Mouse (Mus musculus) limb, embryonic 11.5 days (tissue): ENCODE data around the gene Enkur. TPM values are rescaled to one million over a fixed set of nuclear protein-coding genes. Genes with fewer than 3 reads are reported as not detected.
A peak's percentile ranks its signal among the peaks of the same experiment; 100 is the strongest.

ENCODE experiments used
- ATAC-seq: fragments of 200-750 bp; cut with Nextera tagmentation; 2 replicates; pipeline ENCODE4 v1.8.0; 2017; ENCODE audit warnings: low read depth; ENCODE audit not compliant: insufficient number of reproducible peaks, low FRiP score, low TSS enrichment
- DNase-seq: peaks from one replicate; pipeline ENCODE4 v3.0.0-alpha.2; 2015; ENCODE audit warnings: low spot score
- H3K27ac ChIP-seq: fragments of 300-500 bp; sonication (generic); replicated peaks from 2 replicates; pipeline ENCODE4 v1.5.1; 2014; ENCODE audit warnings: low read depth, mild to moderate bottlenecking, low read length
- H3K27me3 ChIP-seq: fragments of 300-500 bp; sonication (generic); 2 replicates; pipeline ENCODE4 v1.6.1; 2014; ENCODE audit warnings: mild to moderate bottlenecking, low read length, mixed read lengths; ENCODE audit not compliant: control insufficient read depth, insufficient read depth
- H3K36me3 ChIP-seq: fragments of 300-500 bp; sonication (generic); 2 replicates; pipeline ENCODE4 v1.6.1; 2014; ENCODE audit warnings: mild to moderate bottlenecking, low read length, moderate library complexity, mixed read lengths; ENCODE audit not compliant: control insufficient read depth, insufficient read depth
- H3K4me1 ChIP-seq: fragments of 300-500 bp; sonication (generic); 2 replicates; pipeline ENCODE4 v1.6.1; 2014; ENCODE audit warnings: low read length, mixed read lengths; ENCODE audit not compliant: control insufficient read depth, insufficient read depth
- H3K4me2 ChIP-seq: fragments of 300-500 bp; sonication (generic); 2 replicates; pipeline ENCODE4 v1.6.1; 2014; ENCODE audit warnings: low read depth, mild to moderate bottlenecking, moderate library complexity; ENCODE audit not compliant: severe bottlenecking
- H3K4me3 ChIP-seq: fragments of 300-500 bp; sonication (generic); 2 replicates; pipeline ENCODE4 v1.5.1; 2014; ENCODE audit warnings: low read depth, low read length
- H3K9ac ChIP-seq: fragments of 300-500 bp; sonication (generic); 2 replicates; pipeline ENCODE4 v1.6.1; 2014; ENCODE audit warnings: mild to moderate bottlenecking, low read length
- H3K9me3 ChIP-seq: fragments of 300-500 bp; sonication (generic); 2 replicates; pipeline ENCODE4 v1.6.1; 2016; ENCODE audit warnings: low read length; ENCODE audit not compliant: control insufficient read depth
- WGBS: fragments of 180-500 bp; shearing (Covaris S2); extraction: QIAGEN DNeasy Blood & Tissue Kit; methylation state at CpG from one replicate; pipeline ENCODE4 v1.1.7; 2014; 5-methylcytosine and 5-hydroxymethylcytosine counted together
- polyA plus RNA-seq: library from polyadenylated mRNA; unstranded; fragments of >200 nt; fragmentation: Nextera tagmentation; extraction: Ambion mirVana; gene quantifications from 2 replicates; pipeline ENCODE4 v1.2.1, GENCODE M21; 2014

The Enkur gene
- polyA plus RNA-seq, 1 experiment from 2014 or later = not detected

- no peak overlapping the region for H3K4me3 ChIP-seq
- H3K9ac ChIP-seq = no peak overlapping the region
- H3K4me1 ChIP-seq = no peaks in the 10 kb centered on the region
- ATAC-seq (no peak), DNase-seq (no peak)
- 72% methylated on average over 9 of the region's 9 CpGs for WGBS
- H3K9me3 ChIP-seq = no peaks in the 10 kb centered on the region
- H3K36me3 ChIP-seq = no peaks in the 10 kb centered on the region
- H3K27me3 ChIP-seq = no peaks in the 10 kb centered on the region
- no peak overlapping the region for H3K27ac ChIP-seq
- H3K4me2 ChIP-seq = no peak overlapping the region
Observed at GRCm38 (mm10) chr2:21234871-21235648, 29.9 kb upstream of the Enkur start.

GRCm38 (mm10) chr2:21231147-21231546 is 26.0 kb upstream of the Enkur start:
- Histone ChIP-seq H3K4me1 (no peaks in the 10 kb centered on the region), H3K4me3 (no peak overlapping the region), H3K4me2 (no peak overlapping the region), H3K9ac (no peak overlapping the region), H3K9me3 (no peaks in the 10 kb centered on the region), H3K36me3 (no peaks in the 10 kb centered on the region), H3K27me3 (no peaks in the 10 kb centered on the region), H3K27ac (no peak overlapping the region)
- no peak for ATAC-seq
- WGBS = 73% methylated on average over 3 of the region's 3 CpGs
- no peak for DNase-seq

DNA sequence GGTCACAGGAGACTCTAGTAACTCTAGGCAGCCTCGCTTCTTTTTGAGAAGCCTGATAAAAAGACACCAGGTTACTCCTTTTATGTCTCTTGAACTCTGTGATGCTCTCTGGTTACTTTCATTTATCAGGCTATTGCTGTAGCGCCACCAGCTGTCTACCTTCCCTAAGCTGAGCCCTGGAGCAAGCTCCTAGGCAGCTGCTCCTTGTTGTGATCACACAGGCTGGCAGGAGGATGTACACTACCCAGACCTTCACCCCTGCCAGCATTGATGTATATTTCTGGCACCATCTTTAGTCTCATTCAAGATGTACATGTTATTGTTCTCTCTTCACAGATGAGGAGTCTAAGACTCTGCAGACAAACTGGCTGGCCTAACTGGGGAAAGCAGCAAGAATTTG is 25.1 kb upstream of the Enkur start:
- Histone ChIP-seq H3K4me2 (no peak overlapping the region), H3K27me3 (no peaks in the 10 kb centered on the region), H3K36me3 (no peaks in the 10 kb centered on the region), H3K9me3 (no peaks in the 10 kb centered on the region), H3K4me1 (no peaks in the 10 kb centered on the region), H3K27ac (no peak overlapping the region), H3K4me3 (no peak overlapping the region), H3K9ac (no peak overlapping the region)
- ATAC-seq (no peak), DNase-seq (no peak)
- 59% methylated on average over 2 of the region's 2 CpGs for WGBS

GRCm38 (mm10) chr2:21222453-21223384 is 17.6 kb upstream of the Enkur start:
- Histone ChIP-seq H3K4me3 (no peak overlapping the region), H3K27ac (no peak overlapping the region), H3K4me1 (no peaks in the 10 kb centered on the region), H3K9me3 (no peaks in the 10 kb centered on the region), H3K27me3 (no peaks in the 10 kb centered on the region), H3K4me2 (no peak overlapping the region), H3K36me3 (no peaks in the 10 kb centered on the region), H3K9ac (no peak overlapping the region)
- ATAC-seq (no peak), DNase-seq (no peak)
- 89% methylated on average over 9 of the region's 9 CpGs for WGBS

DNA sequence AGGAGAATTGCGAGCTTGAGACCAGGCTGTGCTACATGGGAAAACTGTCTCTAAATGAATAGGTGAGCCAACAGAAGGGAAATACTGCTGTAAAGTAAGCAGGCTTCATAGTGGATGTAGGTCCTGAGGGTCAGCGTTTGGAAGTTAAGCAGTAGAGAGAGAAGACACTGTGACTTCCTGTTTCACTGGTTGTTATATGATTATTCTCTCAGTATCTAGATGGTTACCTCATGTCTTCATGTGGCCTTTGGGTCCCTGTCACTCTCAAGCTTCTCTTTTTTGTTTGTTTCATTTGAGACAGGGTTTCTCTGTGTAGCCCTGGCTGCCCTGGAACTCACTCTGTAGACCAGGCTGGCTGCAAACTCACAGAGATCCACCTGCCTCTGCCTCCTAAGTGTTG is 10.1 kb upstream of the Enkur start:
- 91% methylated on average over 2 of the region's 2 CpGs for WGBS
- Histone ChIP-seq H3K9me3 (no peaks in the 10 kb centered on the region), H3K4me1 (no peaks in the 10 kb centered on the region), H3K9ac (no peak overlapping the region), H3K27me3 (no peaks in the 10 kb centered on the region), H3K36me3 (no peaks in the 10 kb centered on the region), H3K4me2 (no peak overlapping the region), H3K27ac (no peak overlapping the region), H3K4me3 (no peak overlapping the region)
- DNase-seq (no peak), ATAC-seq (no peak)

DNA sequence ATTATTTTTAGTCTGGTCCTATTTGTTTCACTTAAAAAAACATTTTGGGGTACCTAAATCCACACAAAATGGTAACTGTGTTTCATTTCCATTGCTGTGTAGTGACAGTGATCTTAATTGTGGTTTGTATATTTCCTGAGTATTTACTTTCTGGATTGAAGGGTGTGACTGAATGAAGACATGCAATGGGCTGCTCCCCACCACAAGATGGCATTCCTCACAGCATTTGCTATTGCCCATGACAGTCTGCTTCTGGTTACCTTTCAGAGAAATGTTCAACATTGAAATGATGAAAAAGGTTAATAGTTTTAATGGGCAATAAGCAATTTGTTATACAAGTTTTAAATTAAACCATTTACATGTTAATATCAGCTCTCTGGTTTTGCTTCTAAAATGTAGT is 9.2 kb upstream of the Enkur start:
- H3K4me2 ChIP-seq = no peak overlapping the region
- no peaks in the 10 kb centered on the region for H3K27me3 ChIP-seq
- no peaks in the 10 kb centered on the region for H3K9me3 ChIP-seq
- no peak for ATAC-seq
- H3K27ac ChIP-seq = no peak overlapping the region
- H3K9ac ChIP-seq = no peak overlapping the region
- H3K4me1 ChIP-seq = no peaks in the 10 kb centered on the region
- H3K4me3 ChIP-seq = no peak overlapping the region
- H3K36me3 ChIP-seq = no peaks in the 10 kb centered on the region
- DNase-seq = no peak

GRCm38 (mm10) chr2:21211361-21211760 is 6.2 kb upstream of the Enkur start:
- H3K9ac ChIP-seq = no peak overlapping the region
- no peaks in the 10 kb centered on the region for H3K27me3 ChIP-seq
- no peaks in the 10 kb centered on the region for H3K4me1 ChIP-seq
- no peaks in the 10 kb centered on the region for H3K9me3 ChIP-seq
- H3K27ac ChIP-seq = no peak overlapping the region
- H3K4me3 ChIP-seq = no peak overlapping the region
- no peaks in the 10 kb centered on the region for H3K36me3 ChIP-seq
- WGBS = 88% methylated on average over 6 of the region's 6 CpGs
- DNase-seq = no peak
- no peak overlapping the region for H3K4me2 ChIP-seq
- ATAC-seq = no peak

DNA sequence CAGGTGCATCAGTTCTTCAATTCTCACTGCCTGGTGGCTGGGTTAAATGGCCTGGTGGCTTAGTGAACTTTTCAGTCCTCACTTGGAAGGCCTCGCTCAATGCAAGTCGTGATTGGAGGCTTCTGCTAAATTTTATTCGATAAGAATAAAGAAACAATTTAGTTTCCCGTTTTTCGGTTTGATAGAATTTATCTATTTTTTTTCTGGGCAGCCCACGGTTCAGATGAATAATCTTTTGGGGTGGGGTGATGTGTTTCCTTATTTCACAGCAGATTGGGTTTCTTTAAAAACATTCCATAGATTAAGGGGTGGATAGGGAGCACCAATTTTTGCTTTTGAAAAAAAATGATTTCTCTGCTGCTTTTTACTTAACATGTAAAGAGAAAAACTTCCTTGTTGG is 1.1 kb upstream of the Enkur start:
- Histone ChIP-seq H3K4me3 (peak overlapping the region; percentile 56), H3K36me3 (no peaks in the 10 kb centered on the region), H3K27me3 (no peaks in the 10 kb centered on the region), H3K4me1 (no peaks in the 10 kb centered on the region), H3K4me2 (peak overlapping the region; percentile 64), H3K9ac (peak overlapping the region; percentile 64), H3K9me3 (no peaks in the 10 kb centered on the region), H3K27ac (no peak overlapping the region)
- ATAC-seq (no peak), DNase-seq (no peak)
- WGBS = 58% methylated on average over 6 of the region's 6 CpGs
